Mouse (Mus musculus): ENCODE results near the gene Chrm4.

GRCm38 (mm10) chr2:91883961-91884360 is 43.1 kb upstream of the Chrm4 start:
- TF ChIP-seq GATA1 (IDR thresholded peaks at IDR 0.05; ENCODE audit: borderline replicate concordance, low read length) = no peak
- no peak for TF ChIP-seq FLI1 (IDR thresholded peaks at IDR 0.05; ENCODE audit: low read length)
